Mouse (Mus musculus) heart, embryonic 13.5 days (tissue): ENCODE results near the gene Garem2. TPM values are rescaled to one million over a fixed set of nuclear protein-coding genes. Genes with fewer than 3 reads are reported as not detected.

Experiments used
- polyA plus RNA-seq: library from polyadenylated mRNA; unstranded; fragments of >200 nt; fragmentation: Nextera tagmentation; extraction: Ambion mirVana; gene quantifications from 2 replicates; pipeline ENCODE4 v1.2.1, GENCODE M21; 2015

The Garem2 gene
- polyA plus RNA-seq, 1 experiment from 2014 or later, result 0.17 TPM

Other genes with a start within 250 kb of the Garem2 start
- gene Il6, start 92.0 kb upstream of the Garem2 start, polyA plus RNA-seq, result 0.17 and 0.37 TPM in 2 replicates
- gene Tyms, start 31.5 kb upstream of the Garem2 start, polyA plus RNA-seq, result 117 and 127 TPM in 2 replicates
- not detected in 2 replicates for gene 3110082J24Rik, start 925 bp downstream of the Garem2 start, polyA plus RNA-seq
- 212 and 223 TPM in 2 replicates for gene Hadha, start 50.0 kb downstream of the Garem2 start, polyA plus RNA-seq
- 318 and 345 TPM in 2 replicates for gene Hadhb, start 50.1 kb downstream of the Garem2 start, polyA plus RNA-seq
- gene Adgrf3, start 100.6 kb downstream of the Garem2 start, polyA plus RNA-seq, result 0.19 and 0.78 TPM in 2 replicates
- 13.6 and 15.5 TPM in 2 replicates for gene Selenoi, start 127.4 kb downstream of the Garem2 start, polyA plus RNA-seq
- gene Drc1, start 176.2 kb downstream of the Garem2 start, polyA plus RNA-seq, result 0.05 and 0.11 TPM in 2 replicates